Mouse (Mus musculus): ENCODE data around the gene Tmem108. TPM values are rescaled to one million over a fixed set of nuclear protein-coding genes. Genes with fewer than 3 reads are reported as not detected.

Tmem108 gene
- polyA plus RNA-seq, 1 experiment: not detected

DNA sequence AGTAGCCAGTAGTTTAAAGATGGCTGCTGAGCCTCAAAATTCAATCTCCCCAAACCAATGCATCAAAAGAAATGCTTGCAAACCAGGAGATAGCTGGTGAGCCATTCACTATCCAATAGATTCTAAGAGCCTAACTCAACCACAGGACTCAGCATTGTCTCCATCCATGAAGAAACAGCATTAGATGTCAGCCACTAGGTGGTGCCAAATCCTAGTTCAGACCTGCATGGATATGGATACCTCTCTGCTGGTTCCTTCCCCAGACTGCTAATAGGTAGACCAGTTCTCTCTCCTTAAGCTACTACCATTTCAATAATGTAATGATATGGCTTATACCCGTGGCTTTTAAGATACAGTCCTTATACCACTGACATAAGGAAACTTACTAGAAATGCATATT is 137.0 kb downstream of the Tmem108 start:
- no peak overlapping the region for H3K4me3 ChIP-seq (ENCODE audit: insufficient read depth, low read length)

DNA sequence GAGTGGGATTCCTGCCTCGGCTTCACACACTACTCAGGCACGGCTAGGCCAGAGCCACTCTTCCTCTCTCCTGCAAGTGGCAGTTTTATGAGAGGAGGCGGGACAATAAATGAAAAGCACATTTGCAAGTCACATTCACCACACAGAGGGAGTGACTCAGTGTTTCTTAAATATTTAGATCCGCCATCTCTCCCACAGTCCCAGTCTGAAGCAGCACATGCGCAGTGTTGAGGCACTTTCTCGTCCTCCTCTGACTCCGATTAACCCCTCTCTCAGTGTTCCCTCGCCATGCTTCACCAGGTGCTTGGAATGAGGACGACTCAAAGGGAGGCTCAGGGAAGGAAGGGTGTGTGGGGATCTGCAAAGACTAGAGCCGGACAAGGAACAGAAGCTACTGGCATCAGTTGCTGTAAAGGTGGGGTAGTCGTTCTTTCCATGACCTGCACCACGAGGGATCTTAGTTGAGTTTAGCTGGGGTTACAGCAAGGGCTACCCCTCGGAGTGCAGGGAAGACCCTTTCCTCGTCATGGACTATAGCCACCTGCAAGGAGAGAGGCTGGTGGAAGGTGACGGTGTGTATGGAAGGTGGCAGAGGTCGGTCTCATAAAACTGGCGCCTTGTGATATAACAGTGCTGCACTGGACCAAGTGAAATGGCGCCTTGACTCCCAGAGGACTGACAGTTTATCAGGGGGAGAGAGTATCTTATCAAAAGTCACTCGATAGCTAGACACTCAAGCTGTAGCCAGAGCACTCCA is 137.9 kb downstream of the Tmem108 start:
- H3K4me3 ChIP-seq (ENCODE audit: insufficient read depth, low read length): no peak overlapping the region
- TF ChIP-seq CTCF (IDR thresholded peaks at IDR 0.05; ENCODE audit: low read depth, low read length) (no peak), POLR2A (IDR thresholded peaks at IDR 0.05; ENCODE audit: borderline replicate concordance, low read depth, low read length) (no peak)
- no peak overlapping the region for H3K27ac ChIP-seq (ENCODE audit: insufficient read depth, low read depth, low read length)
- H3K4me1 ChIP-seq (ENCODE audit: control insufficient read depth, insufficient read depth, low read length): no peaks in the 10 kb centered on the region

More for the DNA sequence above, 137.0 kb downstream of the Tmem108 start:
- Histone ChIP-seq H3K27ac (ENCODE audit: insufficient read depth, low read depth, low read length) (no peak overlapping the region), H3K4me1 (ENCODE audit: control insufficient read depth, insufficient read depth, low read length) (no peaks in the 10 kb centered on the region)
- TF ChIP-seq CTCF (IDR thresholded peaks at IDR 0.05; ENCODE audit: low read depth, low read length): no peak
- no peak for TF ChIP-seq POLR2A (IDR thresholded peaks at IDR 0.05; ENCODE audit: borderline replicate concordance, low read depth, low read length)

DNA sequence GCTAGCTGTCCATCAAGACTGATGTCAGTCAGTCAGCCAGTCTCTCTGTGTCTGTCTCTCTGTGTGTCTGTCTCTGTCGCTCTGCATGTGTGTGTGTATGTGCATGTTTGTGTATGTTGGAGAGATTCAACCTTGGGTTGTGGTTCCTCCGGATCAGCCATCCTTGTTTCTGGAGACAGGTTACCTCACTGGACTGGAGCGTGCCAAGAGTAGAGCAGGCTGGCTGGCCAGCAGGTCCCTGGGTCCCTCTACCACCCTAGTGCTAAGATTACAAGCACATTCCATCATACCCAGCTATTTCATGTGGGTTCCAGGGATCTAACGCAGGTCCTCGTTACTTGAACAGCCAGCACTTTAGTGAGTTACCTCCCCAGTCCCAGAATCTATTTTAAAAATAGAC is 138.6 kb downstream of the Tmem108 start:
- Histone ChIP-seq H3K4me1 (ENCODE audit: control insufficient read depth, insufficient read depth, low read length) (no peaks in the 10 kb centered on the region), H3K4me3 (ENCODE audit: insufficient read depth, low read length) (no peak overlapping the region)

DNA sequence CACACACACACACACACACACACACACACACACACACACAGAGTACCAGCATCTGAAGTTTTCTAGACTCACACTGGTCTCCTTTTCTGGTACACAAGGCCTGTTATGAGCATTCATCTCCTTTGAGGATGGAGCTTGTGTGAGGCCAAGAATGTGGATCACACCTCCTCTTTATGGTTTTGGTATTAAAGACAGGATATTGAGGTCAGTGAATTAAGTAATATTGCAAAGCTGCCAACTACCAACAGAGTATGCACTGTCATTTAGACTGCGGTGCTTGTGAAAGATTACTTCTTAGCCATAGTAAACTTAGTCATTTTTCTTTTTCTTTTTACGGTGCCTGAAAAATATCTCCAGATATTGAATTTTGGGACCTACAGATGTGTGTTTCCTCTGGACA is 139.8 kb downstream of the Tmem108 start:
- TF ChIP-seq POLR2A (IDR thresholded peaks at IDR 0.05; ENCODE audit: borderline replicate concordance, low read depth, low read length) (no peak), CTCF (IDR thresholded peaks at IDR 0.05; ENCODE audit: low read depth, low read length) (no peak)
- H3K27ac ChIP-seq (ENCODE audit: insufficient read depth, low read depth, low read length): no peak overlapping the region
- no peaks in the 10 kb centered on the region for H3K4me1 ChIP-seq (ENCODE audit: control insufficient read depth, insufficient read depth, low read length)
- H3K4me3 ChIP-seq (ENCODE audit: insufficient read depth, low read length): no peak overlapping the region

More for the DNA sequence above, 138.6 kb downstream of the Tmem108 start:
- H3K27ac ChIP-seq (ENCODE audit: insufficient read depth, low read depth, low read length): no peak overlapping the region
- TF ChIP-seq CTCF (IDR thresholded peaks at IDR 0.05; ENCODE audit: low read depth, low read length): no peak
- no peak for TF ChIP-seq POLR2A (IDR thresholded peaks at IDR 0.05; ENCODE audit: borderline replicate concordance, low read depth, low read length)

DNA sequence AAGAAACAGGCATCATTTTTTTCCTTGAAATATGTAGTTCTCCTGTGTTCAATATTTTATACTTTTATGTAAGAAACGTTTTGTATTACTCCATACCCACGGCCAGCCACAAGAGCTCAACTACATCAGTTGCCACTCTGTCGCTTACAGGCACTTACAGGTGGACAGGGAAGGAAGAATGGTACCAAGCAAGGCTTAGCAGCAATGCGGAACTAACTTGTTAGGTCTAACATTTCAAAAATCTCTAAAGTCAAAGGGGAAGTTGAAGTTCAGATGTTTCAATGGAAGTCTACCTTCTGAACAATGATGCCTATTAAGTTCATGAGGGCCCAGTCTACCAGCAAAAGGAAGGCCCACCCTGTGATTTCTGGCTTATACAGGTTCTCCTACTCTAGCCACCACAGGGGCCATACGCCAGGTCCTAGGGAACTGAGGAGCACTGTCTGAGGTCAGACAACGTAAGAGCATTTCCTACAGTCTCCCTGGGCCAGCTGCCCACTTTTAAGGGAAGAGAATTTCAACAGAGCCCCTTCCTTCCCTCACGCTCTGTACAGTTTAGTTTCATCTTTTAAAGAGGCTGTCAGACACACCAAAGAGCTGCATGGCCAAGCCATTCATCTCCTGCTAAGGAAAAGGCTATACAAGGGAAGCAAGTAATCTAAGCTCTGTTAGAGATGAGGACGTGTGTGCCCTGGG is 141.0 kb downstream of the Tmem108 start:
- Histone ChIP-seq H3K4me1 (ENCODE audit: control insufficient read depth, insufficient read depth, low read length) (no peaks in the 10 kb centered on the region), H3K4me3 (ENCODE audit: insufficient read depth, low read length) (no peak overlapping the region), H3K27ac (ENCODE audit: insufficient read depth, low read depth, low read length) (no peak overlapping the region)
- TF ChIP-seq POLR2A (IDR thresholded peaks at IDR 0.05; ENCODE audit: borderline replicate concordance, low read depth, low read length): no peak
- no peak for TF ChIP-seq CTCF (IDR thresholded peaks at IDR 0.05; ENCODE audit: low read depth, low read length)

DNA sequence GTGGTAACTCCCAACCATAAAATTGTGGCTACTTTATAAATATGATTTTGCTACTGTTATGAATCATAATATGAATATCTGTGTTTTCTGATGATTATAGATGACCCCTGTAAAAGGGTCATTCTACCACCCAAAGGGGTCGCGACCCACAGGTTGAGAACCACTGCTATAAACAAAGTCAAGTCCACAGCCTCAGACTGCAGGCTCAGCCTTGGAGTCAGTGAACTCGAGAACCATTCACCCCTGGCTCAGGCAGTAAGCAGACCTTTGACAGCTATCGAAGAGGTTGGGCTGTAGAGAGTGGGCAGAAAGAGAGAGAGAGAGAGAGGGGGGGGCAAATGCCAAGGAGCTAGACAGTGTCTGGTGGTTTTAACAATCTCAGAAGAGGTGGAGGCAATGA is 147.4 kb downstream of the Tmem108 start:
- no peak overlapping the region for H3K27ac ChIP-seq (ENCODE audit: insufficient read depth, low read depth, low read length)
- no peak overlapping the region for H3K4me3 ChIP-seq (ENCODE audit: insufficient read depth, low read length)
- no peaks in the 10 kb centered on the region for H3K4me1 ChIP-seq (ENCODE audit: control insufficient read depth, insufficient read depth, low read length)
- no peak for TF ChIP-seq POLR2A (IDR thresholded peaks at IDR 0.05; ENCODE audit: borderline replicate concordance, low read depth, low read length)

DNA sequence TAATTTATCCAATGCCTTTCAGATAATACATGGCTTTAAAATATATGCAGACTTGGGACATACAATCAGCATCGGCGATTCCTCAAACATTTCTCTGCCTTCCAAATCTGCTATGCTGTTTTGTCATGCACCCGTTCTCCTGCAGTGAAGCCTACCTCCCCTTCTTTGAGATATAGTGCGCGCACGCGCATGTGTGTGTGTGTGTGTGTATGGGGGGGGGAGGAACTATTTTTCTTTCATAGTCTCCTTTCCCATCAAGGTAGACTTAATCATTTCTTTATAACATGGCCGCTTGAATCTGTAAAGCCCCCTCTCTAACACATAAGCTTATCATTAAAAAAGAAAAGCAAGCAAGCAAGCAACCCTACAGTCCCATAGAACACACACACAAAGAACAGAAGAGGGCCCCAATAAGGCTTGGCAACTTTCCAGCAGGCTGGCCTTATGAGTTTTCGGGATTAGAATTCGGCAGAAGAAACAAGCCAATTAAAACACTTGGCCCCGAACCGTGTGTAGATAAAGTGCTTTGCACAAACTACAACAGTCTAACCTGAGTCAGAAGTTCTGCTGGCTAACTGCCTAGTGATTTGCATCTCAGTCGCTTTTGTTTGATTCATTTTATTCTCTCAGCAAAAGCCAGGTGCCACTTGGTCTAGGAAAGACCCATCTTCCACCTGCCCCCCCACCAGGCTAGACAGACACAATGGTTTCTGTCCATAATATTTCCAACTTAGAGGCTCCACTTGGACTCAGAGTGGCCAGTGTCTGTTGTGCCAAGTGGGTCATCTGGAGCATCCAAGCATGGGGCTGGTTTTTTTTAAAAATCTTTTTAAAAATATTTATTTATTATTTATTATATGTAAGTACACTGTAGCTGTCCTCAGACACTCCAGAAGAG is 153.2 kb downstream of the Tmem108 start:
- Histone ChIP-seq H3K4me3 (ENCODE audit: insufficient read depth, low read length) (no peak overlapping the region), H3K27ac (ENCODE audit: insufficient read depth, low read depth, low read length) (no peak overlapping the region), H3K4me1 (ENCODE audit: control insufficient read depth, insufficient read depth, low read length) (no peaks in the 10 kb centered on the region)
- TF ChIP-seq CTCF (IDR thresholded peaks at IDR 0.05; ENCODE audit: low read depth, low read length): no peak
- no peak for TF ChIP-seq POLR2A (IDR thresholded peaks at IDR 0.05; ENCODE audit: borderline replicate concordance, low read depth, low read length)

DNA sequence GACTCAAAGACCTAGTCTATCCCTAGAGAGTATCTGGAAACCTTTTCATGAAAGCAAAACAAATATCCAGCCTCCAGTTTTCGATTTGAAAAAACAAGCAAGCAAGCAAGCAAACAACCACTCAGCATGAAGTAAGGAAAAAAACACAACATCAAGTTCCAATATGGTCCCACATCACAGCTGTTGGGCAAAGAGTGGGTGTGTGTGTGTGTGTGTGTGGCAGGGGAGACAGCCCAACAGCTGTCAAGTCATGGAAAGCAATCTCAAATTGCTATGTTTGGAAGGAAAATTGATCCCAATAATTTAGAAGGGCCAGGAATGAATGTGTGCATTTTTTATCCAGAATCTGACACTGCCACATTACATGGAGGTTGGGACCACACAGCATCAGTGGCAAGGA is 155.6 kb downstream of the Tmem108 start:
- Histone ChIP-seq H3K4me1 (ENCODE audit: control insufficient read depth, insufficient read depth, low read length) (no peaks in the 10 kb centered on the region), H3K4me3 (ENCODE audit: insufficient read depth, low read length) (no peak overlapping the region), H3K27ac (ENCODE audit: insufficient read depth, low read depth, low read length) (no peak overlapping the region)
- TF ChIP-seq POLR2A (IDR thresholded peaks at IDR 0.05; ENCODE audit: borderline replicate concordance, low read depth, low read length) (no peak), CTCF (IDR thresholded peaks at IDR 0.05; ENCODE audit: low read depth, low read length) (no peak)

DNA sequence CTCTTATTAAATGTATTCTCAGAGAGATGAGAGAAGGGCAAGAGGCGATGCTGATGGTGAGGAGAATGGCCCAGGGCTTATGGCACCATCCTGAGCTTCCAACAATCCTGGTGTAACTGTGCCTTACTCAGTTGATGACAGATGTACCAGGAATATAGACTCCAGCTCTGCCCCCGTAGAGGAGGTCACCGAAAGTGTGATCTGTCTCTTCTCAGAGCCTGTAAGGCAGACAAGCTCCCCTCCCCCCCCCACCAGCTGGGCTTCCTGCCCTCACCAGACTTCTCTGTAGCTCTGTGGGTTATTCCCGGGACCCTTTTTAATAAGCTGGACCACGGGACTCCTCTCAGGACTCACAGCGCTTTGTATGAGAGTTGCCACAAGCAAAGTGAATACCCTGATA is 157.8 kb downstream of the Tmem108 start:
- Histone ChIP-seq H3K4me1 (ENCODE audit: control insufficient read depth, insufficient read depth, low read length) (no peaks in the 10 kb centered on the region), H3K27ac (ENCODE audit: insufficient read depth, low read depth, low read length) (no peak overlapping the region), H3K4me3 (ENCODE audit: insufficient read depth, low read length) (no peak overlapping the region)
- TF ChIP-seq POLR2A (IDR thresholded peaks at IDR 0.05; ENCODE audit: borderline replicate concordance, low read depth, low read length): no peak
- no peak for TF ChIP-seq CTCF (IDR thresholded peaks at IDR 0.05; ENCODE audit: low read depth, low read length)

Data from bone marrow macrophage, adult 2 months (primary cell).